Mouse (Mus musculus): ENCODE results near the gene Metrn.

DNA sequence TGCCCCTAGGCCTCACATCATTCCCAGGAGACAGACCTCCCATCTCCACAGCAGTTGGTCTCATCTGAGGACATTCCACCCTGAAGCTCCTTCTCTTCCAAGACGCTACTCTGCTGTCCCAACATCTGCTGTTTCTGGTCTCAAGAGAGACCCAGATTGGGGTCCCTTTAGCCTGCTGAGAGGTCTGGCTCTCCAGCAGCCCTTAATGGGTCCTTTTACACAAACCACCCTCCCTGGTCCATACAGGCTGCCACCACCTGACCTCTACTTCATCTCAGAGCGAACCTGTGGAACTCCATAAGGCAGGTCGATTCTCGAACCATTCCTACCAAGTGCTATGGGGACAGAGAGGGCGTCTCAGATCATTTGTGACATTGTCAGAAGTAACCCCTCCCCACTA, 11.1 kb upstream of the Metrn start:
- TF ChIP-seq CTCF (IDR thresholded peaks at IDR 0.05): no peak
- TF ChIP-seq POLR2A (IDR thresholded peaks at IDR 0.05; ENCODE audit: insufficient read depth, low read depth, low read length): no peak

All from heart, adult 2 months (tissue).